Comparison of ENCODE assay signal across 18 mouse cellular contexts in the genomic region with DNA sequence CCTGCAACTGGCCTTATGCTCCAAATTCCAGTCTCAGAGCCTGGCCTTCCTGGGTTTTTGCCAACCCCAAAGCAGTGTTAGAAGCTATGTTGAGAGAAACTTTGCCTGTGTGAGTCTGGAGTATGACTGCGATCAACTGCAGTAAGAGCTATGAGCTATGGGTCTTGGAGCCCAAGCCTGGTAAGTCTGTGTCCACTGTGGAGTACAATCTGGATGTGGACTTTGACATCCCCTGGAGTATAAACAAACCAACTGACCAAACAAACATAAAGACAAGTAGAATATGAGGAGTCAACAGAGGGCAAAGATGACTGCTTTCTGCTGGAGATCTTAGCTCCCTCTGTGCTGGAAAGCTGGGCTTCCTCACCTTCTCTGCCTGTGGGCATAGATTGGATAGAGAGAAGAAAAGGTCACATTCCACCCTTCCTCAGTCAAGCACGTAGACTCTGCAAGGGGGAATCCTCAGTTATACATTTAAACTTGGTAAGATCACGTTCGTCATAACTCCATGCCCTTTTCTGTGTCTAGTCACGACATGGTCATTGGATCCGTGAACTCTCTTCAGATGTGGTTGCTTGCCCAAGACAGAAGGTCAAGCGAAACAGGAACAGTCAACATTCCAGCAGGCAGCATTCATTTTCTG. TPM values are rescaled to one million over a fixed set of nuclear protein-coding genes. Genes with fewer than 3 reads are reported as not detected.
DNase-seq lines count a peak whose midpoint lies in the region; ATAC-seq and TF ChIP-seq lines count a peak whose summit lies in the region.
"Had no signal": no experiment of that assay in that cellular context is flagged by ENCODE, and none has a peak within 500 bp of the region (broad histone marks: within the 10 kb centered on the region; RNA-seq: fewer than 3 reads in every experiment).

No protein-coding gene starts in this region.

- intact Hi-C loops in heart, postnatal 10 days (cut with DNase I) = no loop called here

- ATAC-seq in kidney, embryonic 16.5 days (ENCODE audit: low FRiP score, low TSS enrichment) = peak; percentile 66
- peak; percentile 65 for ATAC-seq in liver, postnatal 0 days
- no peak for ATAC-seq in midbrain, postnatal 0 days (ENCODE audit: low FRiP score)
- ATAC-seq in hindbrain, embryonic 13.5 days (ENCODE audit: low FRiP score) = no peak
- ATAC-seq: intestine, embryonic 16.5 days had no signal

- no peak for TF ChIP-seq CTCF in liver, postnatal 0 days (IDR thresholded peaks at IDR 0.05; ENCODE audit: low read depth)
- no peak for TF ChIP-seq CTCF in midbrain, postnatal 0 days (IDR thresholded peaks at IDR 0.05)

- peak overlapping the region; percentile 78; the same call in 1 of the 2 replicates for H3K27ac ChIP-seq in kidney, embryonic 16.5 days (ENCODE audit: low read length)
- H3K27ac ChIP-seq in liver, postnatal 0 days (ENCODE audit: low read depth) = peak overlapping the region; percentile 70
- H3K27ac ChIP-seq in midbrain, postnatal 0 days (ENCODE audit: low read depth, low read length) = no peak overlapping the region
- no peak overlapping the region for H3K27ac ChIP-seq in hindbrain, embryonic 13.5 days
- H3K27ac ChIP-seq in midbrain, embryonic 10.5 days (replicated peaks) = no peak overlapping the region
- H3K27ac ChIP-seq: hindbrain, embryonic 15.5 days; neural tube, embryonic 12.5 days had no signal

- DNase-seq in heart, adult 11 months = peak; percentile 74
- no peak for DNase-seq in heart, postnatal 10 days
- peak; percentile 44 for DNase-seq in adipocyte (ENCODE audit: low spot score)
- no peak for DNase-seq in liver, postnatal 0 days
- no peak for DNase-seq in midbrain, postnatal 0 days (ENCODE audit: low spot score)
- no peak for DNase-seq in midbrain, embryonic 10.5 days (ENCODE audit: low spot score)
- DNase-seq: adrenal gland, postnatal 25 days; cerebellum, adult 9-11 months; gastrocnemius, postnatal 36 days; thymus, postnatal 14 days had no signal

- WGBS in kidney, embryonic 16.5 days = 65% methylated on average over 7 of the region's 7 CpGs
- WGBS in liver, postnatal 0 days (ENCODE audit: insufficient replicate concordance) = 57% methylated on average over 7 of the region's 7 CpGs
- 87% methylated on average over 7 of the region's 7 CpGs for WGBS in midbrain, postnatal 0 days
- 89% methylated on average over 7 of the region's 7 CpGs for WGBS in hindbrain, embryonic 13.5 days
- 87% methylated on average over 7 of the region's 7 CpGs for WGBS in midbrain, embryonic 10.5 days

- TF ChIP-seq EP300 in liver, postnatal 0 days (IDR thresholded peaks at IDR 0.05; ENCODE audit: low read depth) = no peak

- no peaks in the 10 kb centered on the region for H3K36me3 ChIP-seq in kidney, embryonic 16.5 days (ENCODE audit: insufficient read depth, low read length)
- no peaks in the 10 kb centered on the region for H3K36me3 ChIP-seq in liver, postnatal 0 days (replicated peaks; ENCODE audit: insufficient read depth, low read length)
- no peaks in the 10 kb centered on the region for H3K36me3 ChIP-seq in midbrain, postnatal 0 days (ENCODE audit: insufficient read depth, low read length)
- no peaks in the 10 kb centered on the region for H3K36me3 ChIP-seq in hindbrain, embryonic 13.5 days
- H3K36me3 ChIP-seq in midbrain, embryonic 10.5 days = no peaks in the 10 kb centered on the region
- H3K36me3 ChIP-seq: hindbrain, embryonic 15.5 days; neural tube, embryonic 12.5 days had no signal

- H3K27me3 ChIP-seq in kidney, embryonic 16.5 days (ENCODE audit: insufficient read depth, low read length) = no peaks in the 10 kb centered on the region
- H3K27me3 ChIP-seq in liver, postnatal 0 days (ENCODE audit: insufficient read depth, low read length) = no peaks in the 10 kb centered on the region
- H3K27me3 ChIP-seq in midbrain, postnatal 0 days (ENCODE audit: insufficient read depth, low read length) = no peaks in the 10 kb centered on the region
- no peaks in the 10 kb centered on the region for H3K27me3 ChIP-seq in hindbrain, embryonic 13.5 days
- no peaks in the 10 kb centered on the region for H3K27me3 ChIP-seq in midbrain, embryonic 10.5 days (ENCODE audit: low read depth, poor library complexity, severe bottlenecking)
- H3K27me3 ChIP-seq: CH12.LX; hindbrain, embryonic 15.5 days; neural tube, embryonic 12.5 days had no signal

- no peak overlapping the region for H3K9ac ChIP-seq in kidney, embryonic 16.5 days (replicated peaks; ENCODE audit: low read length)
- no peak overlapping the region for H3K9ac ChIP-seq in liver, postnatal 0 days (replicated peaks)
- no peak overlapping the region for H3K9ac ChIP-seq in midbrain, postnatal 0 days (replicated peaks; ENCODE audit: low read length, poor library complexity, severe bottlenecking)
- H3K9ac ChIP-seq in hindbrain, embryonic 13.5 days = no peak overlapping the region
- H3K9ac ChIP-seq: hindbrain, embryonic 15.5 days; neural tube, embryonic 12.5 days had no signal

- H3K9me3 ChIP-seq in kidney, embryonic 16.5 days (ENCODE audit: low read length) = no peaks in the 10 kb centered on the region
- H3K9me3 ChIP-seq in liver, postnatal 0 days (ENCODE audit: low read length) = no peaks in the 10 kb centered on the region
- H3K9me3 ChIP-seq in midbrain, postnatal 0 days (ENCODE audit: low read length) = no peaks in the 10 kb centered on the region
- H3K9me3 ChIP-seq in hindbrain, embryonic 13.5 days = no peaks in the 10 kb centered on the region
- no peaks in the 10 kb centered on the region for H3K9me3 ChIP-seq in midbrain, embryonic 10.5 days (replicated peaks)
- H3K9me3 ChIP-seq: hindbrain, embryonic 15.5 days; megakaryocyte, embryonic 14.5 days; neural tube, embryonic 12.5 days had no signal

- peaks cover 21% of the 10 kb centered on the region for H3K4me1 ChIP-seq in kidney, embryonic 16.5 days (ENCODE audit: insufficient read depth, low read length)
- H3K4me1 ChIP-seq in liver, postnatal 0 days (ENCODE audit: insufficient read depth) = peaks cover 18% of the 10 kb centered on the region
- H3K4me1 ChIP-seq in midbrain, postnatal 0 days (ENCODE audit: insufficient read depth, low read length) = no peaks in the 10 kb centered on the region
- H3K4me1 ChIP-seq in hindbrain, embryonic 13.5 days (replicated peaks) = no peaks in the 10 kb centered on the region
- H3K4me1 ChIP-seq in midbrain, embryonic 10.5 days = peaks cover 9% of the 10 kb centered on the region

- H3K4me2 ChIP-seq in kidney, embryonic 16.5 days (replicated peaks; ENCODE audit: low read depth, low read length) = no peak overlapping the region
- no peak overlapping the region for H3K4me2 ChIP-seq in liver, postnatal 0 days (ENCODE audit: low read depth, low read length)
- no peak overlapping the region for H3K4me2 ChIP-seq in midbrain, postnatal 0 days (ENCODE audit: low read depth, low read length, poor library complexity, severe bottlenecking)
- no peak overlapping the region for H3K4me2 ChIP-seq in hindbrain, embryonic 13.5 days
- H3K4me2 ChIP-seq: heart, embryonic 11.5 days; hindbrain, embryonic 15.5 days; neural tube, embryonic 12.5 days had no signal

- no peak overlapping the region for H3K4me3 ChIP-seq in kidney, embryonic 16.5 days (ENCODE audit: low read length)
- H3K4me3 ChIP-seq in liver, postnatal 0 days (ENCODE audit: low read depth, low read length) = no peak overlapping the region
- H3K4me3 ChIP-seq in midbrain, postnatal 0 days (ENCODE audit: low read depth, low read length) = no peak overlapping the region
- no peak overlapping the region for H3K4me3 ChIP-seq in hindbrain, embryonic 13.5 days
- H3K4me3 ChIP-seq in midbrain, embryonic 10.5 days = no peak overlapping the region
- H3K4me3 ChIP-seq: hindbrain, embryonic 15.5 days; megakaryocyte, embryonic 14.5 days; neural tube, embryonic 12.5 days had no signal

RNA-seq across cellular contexts. Expression of gene Smchd1, which starts 8.4 kb away (rescaled TPM):
- 10 to 100 TPM; 28.4 to 28.5 TPM for total RNA-seq in heart, postnatal 10 days (2021)
- 54.7 and 69.7 TPM in 2 replicates for polyA plus RNA-seq in kidney, embryonic 16.5 days (2015; fragmentation: Nextera tagmentation; extraction: Ambion mirVana)
- 21.4 and 25.7 TPM in 2 replicates for polyA plus RNA-seq in liver, postnatal 0 days (2015; fragmentation: Nextera tagmentation; extraction: Ambion mirVana)
- 40.2 and 58.7 TPM in 2 replicates for total RNA-seq in midbrain, postnatal 0 days (2014; rRNA removed)
- 30.2 and 33.4 TPM in 2 replicates for polyA plus RNA-seq in midbrain, postnatal 0 days (2015; fragmentation: Nextera tagmentation; extraction: Ambion mirVana)
- 47.9 and 51.4 TPM in 2 replicates for polyA plus RNA-seq in hindbrain, embryonic 13.5 days (2015; fragmentation: Nextera tagmentation; extraction: Ambion mirVana)
- polyA plus RNA-seq in midbrain, embryonic 10.5 days (2016; fragmentation: Nextera tagmentation; extraction: Ambion mirVana) = 71.1 and 72.8 TPM in 2 replicates

RNA-seq across cellular contexts. Expression of gene Gm4707, which starts 23.8 kb away (rescaled TPM):
- total RNA-seq in heart, postnatal 10 days (2021) = 1 to 10 TPM; 1.1 to 2.0 TPM
- 2.7 and 5.7 TPM in 2 replicates for polyA plus RNA-seq in kidney, embryonic 16.5 days (2015; fragmentation: Nextera tagmentation; extraction: Ambion mirVana)
- 0.45 and 0.51 TPM in 2 replicates for polyA plus RNA-seq in liver, postnatal 0 days (2015; fragmentation: Nextera tagmentation; extraction: Ambion mirVana)
- total RNA-seq in midbrain, postnatal 0 days (2014; rRNA removed) = 9.1 and 40.7 TPM in 2 replicates
- 1.2 and 2.4 TPM in 2 replicates for polyA plus RNA-seq in midbrain, postnatal 0 days (2015; fragmentation: Nextera tagmentation; extraction: Ambion mirVana)
- polyA plus RNA-seq in hindbrain, embryonic 13.5 days (2015; fragmentation: Nextera tagmentation; extraction: Ambion mirVana) = 2.8 and 3.4 TPM in 2 replicates
- polyA plus RNA-seq in midbrain, embryonic 10.5 days (2016; fragmentation: Nextera tagmentation; extraction: Ambion mirVana) = 4.8 and 4.9 TPM in 2 replicates

RNA-seq across cellular contexts. Expression of gene Ndc80, which starts 43.1 kb away (rescaled TPM):
- 1 to 10 TPM; 8.3 to 9.1 TPM for total RNA-seq in heart, postnatal 10 days (2021)
- 50.7 and 51.2 TPM in 2 replicates for polyA plus RNA-seq in kidney, embryonic 16.5 days (2015; fragmentation: Nextera tagmentation; extraction: Ambion mirVana)
- polyA plus RNA-seq in liver, postnatal 0 days (2015; fragmentation: Nextera tagmentation; extraction: Ambion mirVana) = 16.3 and 17.7 TPM in 2 replicates
- 0.44 and 0.80 TPM in 2 replicates for total RNA-seq in midbrain, postnatal 0 days (2014; rRNA removed)
- polyA plus RNA-seq in midbrain, postnatal 0 days (2015; fragmentation: Nextera tagmentation; extraction: Ambion mirVana) = 2.8 and 3.3 TPM in 2 replicates
- 10.3 and 11.5 TPM in 2 replicates for polyA plus RNA-seq in hindbrain, embryonic 13.5 days (2015; fragmentation: Nextera tagmentation; extraction: Ambion mirVana)
- 65.6 and 66.2 TPM in 2 replicates for polyA plus RNA-seq in midbrain, embryonic 10.5 days (2016; fragmentation: Nextera tagmentation; extraction: Ambion mirVana)

Comparison
In these comparisons a context has a peak if more than half of its experiments do, and no peak if none do; other contexts are left out.
1. DNase-seq: peak in heart, adult 11 months (single experiment) and adipocyte (single experiment); none in heart, postnatal 10 days (0 of 2), liver, postnatal 0 days (single experiment), midbrain, postnatal 0 days (single experiment) and midbrain, embryonic 10.5 days (single experiment).
2. ATAC-seq: peak in kidney, embryonic 16.5 days (single experiment) and liver, postnatal 0 days (single experiment); none in midbrain, postnatal 0 days (single experiment) and hindbrain, embryonic 13.5 days (single experiment).
3. H3K27ac ChIP-seq: peak in kidney, embryonic 16.5 days (single experiment) and liver, postnatal 0 days (single experiment); none in midbrain, postnatal 0 days (single experiment), hindbrain, embryonic 13.5 days (single experiment) and midbrain, embryonic 10.5 days (single experiment).